ENCODE assay signal across 10 mouse cellular contexts in genomic region chr15:77931689-77932016, GRCm38 (mm10). TPM values are rescaled to one million over a fixed set of nuclear protein-coding genes. Genes with fewer than 3 reads are reported as not detected.
DNase-seq lines count a peak whose midpoint lies in the region; TF ChIP-seq lines count a peak whose summit lies in the region.
"Had no signal": no experiment of that assay in that cellular context is flagged by ENCODE, and none has a peak within 500 bp of the region (broad histone marks: within the 10 kb centered on the region; RNA-seq: fewer than 3 reads in every experiment).

No protein-coding gene starts in this region.

- WGBS in spleen, adult 2 months, result 26% methylated on average over 6 of the region's 6 CpGs
- 69% methylated on average over 6 of the region's 6 CpGs for WGBS in kidney, adult 2 months

- no peak overlapping the region for H3K4me3 ChIP-seq in spleen, adult 2 months (ENCODE audit: extremely low read depth, insufficient read depth, insufficient read length)
- H3K4me3 ChIP-seq in kidney, adult 2 months (ENCODE audit: insufficient read depth, low read depth, low read length), result no peak overlapping the region

- H3K27me3 ChIP-seq in spleen, adult 2 months (ENCODE audit: control insufficient read depth, insufficient read depth, low read length), result no peaks in the 10 kb centered on the region
- no peaks in the 10 kb centered on the region for H3K27me3 ChIP-seq in kidney, adult 2 months (replicated peaks; ENCODE audit: control insufficient read depth, insufficient read depth, low read length)

- peaks cover 2% of the 10 kb centered on the region; the same call in 1 of the 2 replicates for H3K36me3 ChIP-seq in spleen, adult 2 months (ENCODE audit: control insufficient read depth, insufficient read depth, low read length)
- H3K36me3 ChIP-seq in kidney, adult 2 months (ENCODE audit: control insufficient read depth, insufficient read depth, low read length), result no peaks in the 10 kb centered on the region; the same call in 1 of the 2 replicates

- no peak for TF ChIP-seq CTCF in spleen, adult 2 months (IDR thresholded peaks at IDR 0.05; ENCODE audit: extremely low read depth, insufficient read depth, insufficient read length, insufficient replicate concordance)
- TF ChIP-seq CTCF in kidney, adult 2 months (conservative IDR thresholded peaks at IDR 0.05; ENCODE audit: insufficient read depth, insufficient read length, low read depth, low read length), result no peak

- peaks cover 8% of the 10 kb centered on the region; the same call in 1 of the 2 replicates for H3K4me1 ChIP-seq in spleen, adult 2 months (ENCODE audit: control insufficient read depth, insufficient read depth, insufficient read length)
- H3K4me1 ChIP-seq in kidney, adult 2 months (ENCODE audit: control insufficient read depth, insufficient read depth, low read length), result peaks cover 23% of the 10 kb centered on the region

- H3K27ac ChIP-seq in spleen, adult 2 months (ENCODE audit: insufficient read depth, low read length), result peak overlapping the region; percentile 55
- H3K27ac ChIP-seq in kidney, adult 2 months (ENCODE audit: insufficient read depth, low read depth, low read length), result no peak overlapping the region

- DNase-seq in kidney, adult 9 months, result peak; percentile 23
- DNase-seq in kidney, adult 11 months, result no peak
- DNase-seq in MN1 (ENCODE audit: low spot score) (peak; percentile 41), liver (peak; percentile 81)
- DNase-seq in spleen, adult 2 months (ENCODE audit: low read depth in 1 of 2, low spot score in 2 of 2), result no peak
- DNase-seq in right cerebral cortex, postnatal 36 days (ENCODE audit: low spot score in 2 of 2), result no peak
- no peak for DNase-seq in kidney, adult 2 months
- DNase-seq in layer of hippocampus, adult 8-10 months (ENCODE audit: low spot score in 2 of 2), result no peak
- DNase-seq: adrenal gland, adult 8-10 months; lung, embryonic 14.5 days had no signal

- no peak for TF ChIP-seq POLR2A in spleen, adult 2 months (IDR thresholded peaks at IDR 0.05; ENCODE audit: low read depth, low read length)
- no peak for TF ChIP-seq POLR2A in kidney, adult 2 months (IDR thresholded peaks at IDR 0.05; ENCODE audit: low read depth, low read length)

RNA-seq across cellular contexts. Expression of gene Txn2, which starts 2.8 kb away (rescaled TPM):
- 115 and 139 TPM in 2 replicates for polyA plus RNA-seq in spleen, adult 2 months (2012; rRNA removed)
- polyA plus RNA-seq in kidney, adult 2 months (2012; rRNA removed), result 396 and 408 TPM in 2 replicates
- 100 to 1,000 TPM; 119 to 130 (median 128) TPM for total RNA-seq in layer of hippocampus, adult 8-10 months (2022)

RNA-seq across cellular contexts. Expression of gene Foxred2, which starts 24.9 kb away (rescaled TPM):
- 6.4 and 7.8 TPM in 2 replicates for polyA plus RNA-seq in spleen, adult 2 months (2012; rRNA removed)
- polyA plus RNA-seq in kidney, adult 2 months (2012; rRNA removed), result 3.8 and 4.1 TPM in 2 replicates
- 10 to 100 TPM in 3 of 4 experiments, 1 to 10 TPM in 1; 9.5 to 14.0 (median 13.1) TPM for total RNA-seq in layer of hippocampus, adult 8-10 months (2022)

RNA-seq across cellular contexts. Expression of gene Eif3d, which starts 39.0 kb away (rescaled TPM):
- 99.6 and 103 TPM in 2 replicates for polyA plus RNA-seq in spleen, adult 2 months (2012; rRNA removed)
- 98.8 and 132 TPM in 2 replicates for polyA plus RNA-seq in kidney, adult 2 months (2012; rRNA removed)
- total RNA-seq in layer of hippocampus, adult 8-10 months (2022), result 100 to 1,000 TPM in 3 of 4 experiments, 10 to 100 TPM in 1; 85.5 to 112 (median 106) TPM

Comparison
In these comparisons a context has a peak if more than half of its experiments do, and no peak if none do; other contexts are left out.
1. DNase-seq: peak in kidney, adult 9 months (single experiment), MN1 (single experiment) and liver (single experiment); none in kidney, adult 11 months (single experiment), spleen, adult 2 months (0 of 2), right cerebral cortex, postnatal 36 days (0 of 2), kidney, adult 2 months (single experiment) and layer of hippocampus, adult 8-10 months (0 of 2).